Mouse (Mus musculus) spleen, postnatal 10 days (tissue): ENCODE measurements around the gene Fads2.

Experiments used
- DNase-seq, 2 experiments: peaks; one replicate each; pipeline ENCODE4 v3.0.0; 2021 to 2022; ENCODE audit warnings: low spot score in 2 of 2

The Fads2 gene

GRCm38 (mm10) chr19:10062292-10062691, 39.3 kb downstream of the Fads2 start:
- no peak for DNase-seq

- no peak for DNase-seq
These were observed 39.9 kb downstream of the Fads2 start for GRCm38 (mm10) chr19:10061624-10062023.

GRCm38 (mm10) chr19:10060783-10061590, 40.6 kb downstream of the Fads2 start:
- DNase-seq = peak; percentile 49

- peak; percentile 57 to 77 for DNase-seq
These were observed 41.5 kb downstream of the Fads2 start for GRCm38 (mm10) chr19:10059911-10060567.

DNA sequence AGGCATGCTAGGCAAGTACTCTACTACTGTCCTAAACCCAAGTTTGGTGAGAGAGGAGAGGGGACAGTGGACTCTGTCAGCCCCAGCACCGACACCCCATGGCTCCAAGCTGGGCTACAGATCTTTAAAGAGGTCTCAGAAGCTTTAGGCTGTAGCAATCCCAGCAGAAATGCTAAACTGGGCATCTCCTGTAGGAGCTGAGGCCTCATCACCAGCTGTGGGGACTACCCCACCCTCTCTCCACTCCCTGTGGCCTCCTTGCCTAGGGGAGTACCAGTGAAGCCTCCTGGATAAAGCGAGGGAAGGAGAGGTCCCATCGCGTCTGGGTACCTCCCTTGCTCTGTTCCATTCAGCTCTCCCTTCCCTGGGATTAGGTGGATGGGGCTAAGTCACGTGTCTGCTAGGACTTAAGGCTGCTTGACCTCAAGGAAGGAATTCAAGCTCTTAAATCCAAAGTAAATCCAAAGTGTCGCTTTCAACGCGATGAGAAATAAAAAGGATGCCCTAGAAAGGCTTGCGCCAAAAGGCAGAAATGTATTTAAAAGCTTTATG, 42.6 kb downstream of the Fads2 start:
- no peak for DNase-seq

DNA sequence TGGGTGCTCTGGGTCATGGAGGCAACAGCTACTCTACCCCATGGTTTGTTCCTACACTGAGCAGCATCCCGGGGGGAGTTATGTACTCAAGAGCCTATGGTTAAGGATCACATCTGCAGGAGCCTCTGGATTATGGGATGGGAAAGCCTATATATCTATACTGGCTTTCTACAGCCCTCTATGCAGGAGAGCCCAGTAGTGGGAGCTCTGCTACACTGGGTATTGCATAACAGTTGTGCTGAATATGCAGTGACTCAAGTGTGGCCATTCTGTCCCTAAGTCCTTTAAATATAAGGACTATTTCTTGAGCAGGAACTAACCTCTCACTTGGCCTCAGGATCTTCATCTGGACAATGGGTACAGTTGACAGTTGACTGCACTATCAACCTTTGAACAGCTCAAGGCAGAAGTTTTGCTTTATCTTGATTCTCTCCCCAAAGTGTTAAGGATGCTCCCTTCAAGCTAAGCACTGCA, 43.2 kb downstream of the Fads2 start:
- no peak for DNase-seq

- no peak for DNase-seq
These were observed 43.8 kb downstream of the Fads2 start for GRCm38 (mm10) chr19:10057486-10058351.

- no peak for DNase-seq
These were observed 44.9 kb downstream of the Fads2 start for GRCm38 (mm10) chr19:10056686-10057085.

DNA sequence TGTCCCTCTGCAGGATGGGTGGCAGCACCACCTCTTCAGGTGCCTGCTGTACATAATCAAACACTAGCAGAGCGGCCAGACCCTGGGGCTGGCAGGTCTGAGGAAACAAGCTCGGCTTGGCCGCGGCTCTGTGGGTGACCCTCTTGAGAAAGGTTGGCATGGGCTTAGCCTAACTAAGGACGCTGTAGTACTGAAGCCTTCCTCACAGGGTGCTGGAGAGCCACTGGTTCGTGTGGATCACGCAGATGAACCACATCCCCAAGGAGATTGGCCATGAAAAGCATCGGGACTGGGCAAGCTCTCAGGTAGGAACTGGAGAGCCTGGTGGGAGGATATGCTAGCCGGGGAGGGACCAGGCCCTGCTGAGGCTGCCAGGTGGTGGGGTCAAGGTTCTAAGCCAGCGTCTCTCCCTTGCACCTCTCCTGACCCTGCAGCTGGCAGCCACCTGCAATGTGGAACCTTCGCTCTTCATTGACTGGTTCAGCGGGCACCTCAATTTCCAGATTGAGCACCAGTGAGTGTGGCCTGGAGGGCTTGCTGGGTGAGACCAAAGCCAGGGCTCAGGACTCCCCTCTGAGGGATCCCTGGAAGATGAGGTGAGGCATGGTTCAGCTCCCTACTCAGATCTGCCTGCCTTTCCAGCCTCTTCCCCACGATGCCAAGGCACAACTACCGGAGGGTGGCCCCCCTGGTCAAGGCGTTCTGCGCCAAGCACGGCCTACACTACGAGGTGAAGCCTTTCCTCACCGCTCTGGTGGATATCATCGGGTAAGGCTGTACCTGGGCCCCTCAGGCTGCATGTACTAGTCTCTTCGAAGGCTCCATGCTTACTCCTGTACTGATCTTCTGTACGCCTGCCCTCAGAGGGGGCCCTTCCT, 45.5 kb downstream of the Fads2 start:
- no peak for DNase-seq

DNA sequence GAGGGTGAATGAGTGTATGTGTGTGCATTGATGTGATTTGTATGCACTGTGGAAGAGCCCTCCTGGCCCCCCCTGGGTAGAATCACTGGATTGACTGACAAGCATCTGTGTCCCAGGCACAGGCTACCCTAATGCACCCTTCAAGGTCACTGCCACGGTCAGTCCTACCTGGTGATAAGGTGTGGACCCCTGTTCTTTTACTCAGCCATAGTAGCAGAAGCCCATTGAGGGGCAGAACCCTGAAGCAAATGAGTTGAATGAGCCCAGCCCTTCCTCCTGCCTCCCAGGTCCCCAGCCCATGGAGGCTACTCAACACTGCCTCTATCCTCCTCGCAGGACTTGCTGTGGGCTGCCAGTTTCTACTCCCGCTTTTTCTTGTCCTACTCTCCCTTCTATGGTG, 46.3 kb downstream of the Fads2 start:
- no peak for DNase-seq

DNA sequence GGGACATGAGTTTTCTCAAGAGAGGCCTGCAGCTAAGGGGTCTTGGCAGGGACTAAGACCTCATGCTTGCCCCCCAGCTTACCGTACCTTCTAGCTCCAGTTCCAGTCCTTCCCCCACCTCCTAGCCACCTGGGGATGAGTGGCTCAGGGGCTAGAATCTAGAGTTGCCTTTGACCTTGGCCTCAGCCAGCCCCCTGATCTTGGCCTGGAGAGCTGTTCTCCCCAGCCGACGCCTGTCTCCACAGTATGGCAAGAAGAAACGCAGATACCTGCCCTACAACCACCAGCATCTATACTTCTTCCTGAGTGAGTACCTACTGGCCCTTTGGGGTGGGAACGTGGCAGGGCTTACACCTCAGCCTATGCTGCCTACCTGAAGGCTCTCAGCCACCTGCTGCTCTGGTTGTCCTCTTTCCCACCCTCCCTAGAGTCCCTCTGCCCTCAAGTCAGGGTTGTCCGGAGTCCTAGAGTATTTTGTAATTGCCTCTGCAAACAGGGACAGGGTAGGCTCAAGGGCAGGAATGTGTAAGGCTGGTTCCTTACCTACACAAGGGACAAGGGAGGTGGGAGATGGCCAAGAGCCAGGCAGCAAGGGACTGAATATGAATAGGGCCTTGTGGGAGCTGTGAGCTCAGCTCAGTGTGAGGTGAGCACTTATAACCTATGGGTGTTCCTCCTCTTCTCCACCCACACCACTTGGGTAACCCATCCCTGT, 47.0 kb downstream of the Fads2 start:
- no peak for DNase-seq

- DNase-seq = no peak
These were observed 47.8 kb downstream of the Fads2 start for GRCm38 (mm10) chr19:10053692-10054260.

DNA sequence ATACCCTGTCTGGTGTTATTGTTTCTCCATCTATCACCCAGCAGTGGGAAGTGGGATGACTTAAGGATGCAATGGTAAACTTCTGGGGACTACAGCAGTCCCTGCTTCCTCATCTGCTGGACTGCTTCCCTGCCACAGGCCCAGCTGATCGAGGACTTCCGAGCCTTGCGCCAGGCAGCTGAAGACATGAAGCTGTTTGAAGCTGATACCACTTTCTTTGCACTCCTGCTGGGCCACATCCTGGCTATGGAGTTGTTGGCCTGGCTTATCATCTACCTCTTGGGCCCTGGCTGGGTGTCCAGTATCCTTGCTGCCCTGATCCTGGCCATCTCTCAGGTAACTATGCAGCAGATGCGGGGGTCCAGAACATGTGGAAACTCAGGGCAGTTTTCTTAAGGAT, 48.8 kb downstream of the Fads2 start:
- no peak for DNase-seq

DNA sequence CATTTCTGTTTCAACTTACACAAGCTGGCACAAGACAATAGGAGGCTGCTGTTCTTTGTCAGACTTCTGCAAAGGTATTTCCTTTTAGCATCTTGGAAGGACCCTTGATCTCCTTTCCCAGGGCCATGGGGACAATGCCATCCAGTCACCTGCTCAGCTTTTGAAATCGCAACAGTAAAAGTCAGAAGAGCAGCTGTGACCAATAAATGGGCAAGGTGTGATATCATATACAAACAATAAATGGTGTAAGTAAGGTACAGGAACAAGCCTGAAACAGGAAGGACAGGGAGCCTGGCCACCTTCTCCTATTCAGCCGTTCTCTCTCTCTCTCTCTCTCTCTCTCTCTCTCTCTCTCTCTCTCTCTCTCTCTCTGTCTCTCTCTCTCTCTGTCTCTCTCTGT, 51.1 kb downstream of the Fads2 start:
- no peak for DNase-seq

DNA sequence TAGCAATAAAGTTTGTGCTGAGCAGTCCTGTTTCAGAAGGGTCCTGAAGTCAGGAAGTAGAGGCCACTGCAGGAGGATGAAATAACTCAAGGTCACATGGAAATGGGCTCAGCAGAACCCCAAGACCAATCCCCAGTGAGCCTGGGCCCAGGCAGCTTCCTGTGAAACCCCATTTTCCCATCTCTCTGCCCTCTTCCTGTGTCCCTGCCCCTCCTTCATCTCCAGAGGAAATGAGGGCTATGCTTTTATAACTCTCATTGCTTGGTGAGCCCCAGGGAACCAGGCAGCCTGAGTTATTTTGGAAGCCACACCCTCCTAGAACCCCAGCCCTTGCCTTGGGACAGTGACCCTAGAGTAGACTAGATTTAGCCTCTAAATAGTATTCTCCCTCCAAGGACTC, 52.0 kb downstream of the Fads2 start:
- DNase-seq = no peak

- no peak for DNase-seq
These were observed 54.6 kb downstream of the Fads2 start for GRCm38 (mm10) chr19:10046983-10047382.

DNA sequence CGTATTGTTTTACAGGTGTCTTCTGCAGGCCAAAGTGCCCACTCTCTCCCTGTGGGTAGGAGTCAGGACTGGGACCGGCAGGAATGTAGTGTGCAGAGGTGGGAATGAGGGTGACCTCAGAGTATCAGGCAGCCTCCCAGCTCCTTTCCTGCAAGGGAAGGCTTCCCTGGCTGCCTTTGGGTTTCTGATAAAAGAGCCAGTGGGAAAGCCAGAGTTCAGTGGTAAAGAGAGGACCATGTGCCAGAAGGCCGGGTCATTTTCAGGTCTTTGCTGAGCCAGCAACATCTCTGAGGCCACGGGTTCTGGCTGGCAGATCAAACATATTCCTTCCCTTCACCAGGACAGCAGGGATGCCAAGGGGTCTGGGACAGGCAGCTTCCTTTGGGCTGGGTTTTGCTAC, 55.2 kb downstream of the Fads2 start:
- peak in 1 of 2 experiments; percentile 29 for DNase-seq

- DNase-seq = no peak
These were observed 55.8 kb downstream of the Fads2 start for GRCm38 (mm10) chr19:10045707-10046106.

- no peak for DNase-seq
These were observed 57.9 kb downstream of the Fads2 start for GRCm38 (mm10) chr19:10043643-10044042.

GRCm38 (mm10) chr19:10042816-10043215, 58.7 kb downstream of the Fads2 start:
- DNase-seq = peak in 1 of 2 experiments; percentile 31
